Mouse (Mus musculus) T-helper 1 cell (primary cell): ENCODE data around the gene Phlpp2.
"Not testable (repeated sequence)": the region's sequence is repeated elsewhere in the genome, so short reads cannot be mapped to it uniquely, and the experiment has no call there.

Experiments
- in situ Hi-C: fragments of 300-600 bp; cut with MboI, MseI; formaldehyde crosslinking; loops from one replicate; pipeline ENCODE4 v1.15.1; 2025; ENCODE audit warnings: high pct_unique_total_duplicates

The Phlpp2 gene

DNA sequence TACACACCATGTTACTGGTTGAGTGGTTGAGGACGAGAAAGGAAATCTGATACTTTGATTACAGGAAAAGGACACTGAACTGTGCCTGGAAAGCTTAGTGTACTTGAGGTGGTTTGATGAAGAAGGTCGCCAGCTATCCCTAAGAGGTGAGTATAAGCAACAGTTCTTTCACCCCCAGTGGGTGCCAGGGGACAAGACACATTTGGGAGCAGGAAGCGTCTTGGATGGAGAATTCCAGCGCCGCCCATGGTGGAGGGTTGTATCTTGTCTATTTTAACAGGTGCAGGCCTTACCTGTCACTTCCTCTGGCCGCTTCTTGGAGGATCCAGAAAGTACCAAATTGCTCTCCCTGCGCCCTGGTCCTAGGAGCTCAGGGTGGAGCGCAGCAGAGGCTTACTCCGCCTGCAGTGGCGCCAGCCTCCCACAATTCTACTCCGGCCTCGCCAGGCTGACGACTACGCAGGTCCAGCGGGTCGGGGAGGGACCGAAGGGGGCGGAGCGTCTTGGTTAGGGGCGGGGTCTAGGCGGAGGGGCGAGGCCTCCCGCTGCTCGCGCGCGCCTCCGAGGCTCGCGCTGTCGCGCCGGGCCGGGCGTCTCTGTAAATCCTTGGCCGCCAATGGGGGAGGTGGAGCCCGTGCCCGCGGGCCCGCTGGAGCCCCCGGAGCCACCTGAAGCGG, at the start of gene Phlpp2:
Phlpp2 (plus strand) TSS at position 540 of the 677 bp plus-strand sequence.
- in situ Hi-C loops: no loop called here

DNA sequence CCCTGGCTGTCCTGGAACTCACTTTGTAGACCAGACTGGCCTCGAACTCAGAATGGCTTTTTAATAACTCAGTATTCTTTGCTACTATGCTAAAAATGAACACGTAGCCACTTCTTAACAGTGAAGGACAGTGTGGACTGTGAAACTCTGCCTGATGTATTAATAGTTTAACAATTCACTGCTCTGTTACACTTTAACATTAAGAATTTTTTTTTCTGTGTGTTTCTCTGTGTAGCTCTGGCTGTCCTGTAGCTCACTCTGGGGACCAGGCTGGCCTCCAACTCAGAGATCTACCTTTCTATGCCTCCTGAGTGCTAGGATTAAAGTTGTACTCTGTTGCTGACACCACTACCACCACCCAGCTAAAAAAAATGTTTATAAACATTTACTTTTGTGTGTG, 44.8 kb upstream of the Phlpp2 start:
- in situ Hi-C loops: no loop called here

DNA sequence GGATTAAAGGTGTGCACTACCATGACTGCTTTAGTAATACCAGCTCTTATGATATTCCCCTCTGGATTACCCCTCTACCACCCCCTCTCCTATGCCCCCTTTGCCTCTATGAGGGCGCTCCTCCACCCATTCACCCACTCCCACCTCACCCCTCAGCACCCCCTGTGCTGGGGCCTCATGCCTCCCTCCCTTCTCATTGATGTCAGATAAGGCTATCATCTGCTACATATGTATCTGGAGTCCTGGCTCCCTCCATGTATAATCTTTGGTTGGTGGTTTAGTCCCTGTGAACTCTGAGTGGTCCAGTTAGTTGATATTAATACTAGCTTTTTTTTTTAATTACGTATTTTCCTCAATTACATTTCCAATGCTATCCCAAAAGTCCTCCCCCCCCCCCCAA, 28.5 kb upstream of the Phlpp2 start:
- in situ Hi-C loops: no loop called here

DNA sequence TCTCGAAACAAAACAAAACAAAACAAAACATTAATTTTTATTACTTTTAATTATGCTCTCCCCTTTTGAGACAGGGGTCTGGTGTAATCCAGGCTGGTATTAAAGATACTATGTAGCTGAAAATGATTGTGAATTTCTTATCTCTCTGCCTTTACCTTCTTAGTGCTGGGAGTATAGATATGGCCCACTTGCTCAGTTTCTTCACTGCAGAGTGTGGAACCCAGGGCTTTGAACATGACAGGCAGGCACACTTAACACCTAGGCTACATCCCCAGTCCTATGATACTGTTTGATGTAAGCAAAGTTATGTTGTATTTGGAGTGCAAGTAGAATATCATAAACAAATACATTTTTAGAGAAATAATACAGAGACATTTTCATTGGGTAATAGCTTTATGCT, 25.9 kb upstream of the Phlpp2 start:
- in situ Hi-C loops: no loop called here

DNA sequence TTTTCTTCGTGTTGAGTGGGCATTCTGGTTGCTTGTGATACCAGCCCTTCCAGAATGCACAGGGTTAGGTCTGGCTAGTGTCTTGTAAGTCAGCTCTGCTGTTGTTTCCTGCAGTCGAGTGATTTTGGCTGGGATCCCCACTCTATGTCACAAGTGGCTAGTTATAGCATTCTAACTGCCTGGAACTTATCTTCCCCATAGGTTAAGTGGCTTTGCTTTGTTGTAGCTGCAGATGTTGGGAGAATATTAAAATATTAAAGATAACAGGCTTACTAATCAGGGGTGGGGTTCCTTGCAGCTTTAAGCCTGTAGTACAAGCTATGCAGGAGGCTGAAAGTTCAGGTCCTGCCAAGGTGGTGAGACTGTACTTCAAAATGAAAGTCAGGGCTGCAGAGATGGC, 20.5 kb upstream of the Phlpp2 start:
- in situ Hi-C loops: no loop called here

DNA sequence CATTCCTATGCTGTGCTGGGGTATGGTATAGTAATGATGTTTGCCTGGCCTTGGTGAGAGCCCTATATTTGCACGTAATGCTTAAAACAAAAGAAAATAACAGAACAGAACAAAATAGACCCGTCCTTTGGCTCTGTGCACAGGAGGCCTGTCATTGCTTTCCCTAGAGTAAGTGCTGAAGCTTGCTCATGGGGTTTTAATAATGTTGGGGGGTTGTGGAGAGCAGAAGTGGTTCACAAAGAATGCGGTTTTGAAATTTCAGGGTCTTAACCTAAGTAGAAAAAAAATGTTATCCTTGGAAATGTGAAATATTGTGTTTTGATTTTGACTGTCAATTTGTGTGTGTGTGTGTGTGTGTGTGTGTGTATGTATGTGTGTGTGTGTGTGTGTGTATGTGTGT, 19.4 kb upstream of the Phlpp2 start:
- in situ Hi-C loops: no loop called here

DNA sequence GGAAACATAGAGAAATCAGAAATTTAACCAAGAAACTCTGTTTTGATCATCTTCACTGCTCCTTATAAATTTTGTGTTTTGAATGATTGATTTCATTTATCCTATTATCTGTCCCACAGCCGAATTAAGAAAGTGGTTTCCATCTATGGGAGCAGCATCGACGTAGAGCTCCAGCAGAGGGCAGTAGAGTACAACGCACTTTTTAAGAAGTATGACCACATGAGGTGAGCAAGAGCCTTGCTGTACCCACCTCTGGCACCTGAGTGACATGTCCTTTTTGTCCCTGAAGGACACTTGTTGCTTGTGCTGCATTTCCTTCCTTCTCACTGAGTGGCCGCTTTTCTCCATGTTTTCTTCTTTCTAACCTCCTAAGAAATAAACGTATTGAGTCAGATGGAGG, 14.9 kb upstream of the Phlpp2 start:
- in situ Hi-C loops: loop anchor here (5.0 kb wide), 1 partner anchor 59 kb away; no protein-coding TSS in a partner anchor

DNA sequence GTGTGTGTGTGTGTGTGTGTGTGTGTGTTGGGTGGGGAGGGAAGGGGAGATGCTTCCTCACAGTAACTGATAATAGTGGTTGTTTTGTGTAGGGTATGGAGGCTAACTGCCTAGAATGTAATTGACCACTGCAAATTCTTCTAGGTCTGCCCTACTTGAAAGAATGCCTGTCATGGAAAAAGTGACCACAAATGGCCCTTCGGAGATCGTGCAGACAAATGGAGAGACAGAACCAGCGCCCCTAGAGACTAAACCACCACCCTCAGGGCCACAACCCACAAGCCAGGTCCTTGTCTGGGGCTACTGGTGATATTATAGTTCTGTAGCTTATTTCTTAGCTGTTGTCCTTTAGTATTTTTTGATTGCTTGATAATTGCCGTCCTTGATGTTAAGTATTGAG, 13.8 kb upstream of the Phlpp2 start:
- in situ Hi-C loops: loop anchor here (5.0 kb wide), 1 partner anchor 58 kb away; no protein-coding TSS in a partner anchor

DNA sequence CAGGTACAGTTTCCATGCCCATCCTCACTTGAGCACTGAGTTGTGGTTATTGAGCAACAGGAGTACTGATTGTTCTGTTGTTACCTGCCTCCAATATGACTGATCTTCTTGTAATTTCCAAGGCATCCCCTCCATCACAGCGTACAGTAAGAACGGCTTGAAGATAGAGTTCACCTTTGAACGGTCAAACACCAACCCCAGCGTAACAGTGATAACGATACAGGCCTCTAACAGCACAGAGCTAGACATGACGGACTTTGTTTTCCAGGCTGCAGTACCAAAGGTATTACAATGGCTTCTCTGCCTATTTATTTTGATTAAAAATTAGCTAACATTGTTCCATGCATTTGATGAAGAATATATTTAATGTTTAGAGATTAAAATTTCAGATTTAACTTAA, 12.9 kb upstream of the Phlpp2 start:
- in situ Hi-C loops: no loop called here

DNA sequence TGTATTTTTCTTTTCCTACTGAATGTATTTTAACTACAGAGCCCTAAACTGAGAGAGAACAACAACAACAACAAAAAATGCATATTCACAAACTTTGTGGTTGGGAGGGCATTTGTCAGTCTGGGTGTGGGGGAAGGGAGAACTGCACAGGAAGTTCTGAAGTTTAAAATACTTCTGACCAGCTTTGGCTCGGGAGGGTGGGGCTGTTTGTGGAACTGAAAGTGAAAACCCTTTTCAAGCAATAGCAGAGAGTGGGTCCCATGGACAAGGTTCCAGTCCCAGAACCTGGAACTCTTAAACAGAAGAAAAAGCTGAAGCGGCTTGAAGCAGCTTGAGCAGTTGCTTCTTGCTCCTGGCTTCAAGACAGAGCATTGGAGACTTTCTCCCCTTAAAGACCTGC, 4.9 kb upstream of the Phlpp2 start:
- in situ Hi-C loops: no loop called here

DNA sequence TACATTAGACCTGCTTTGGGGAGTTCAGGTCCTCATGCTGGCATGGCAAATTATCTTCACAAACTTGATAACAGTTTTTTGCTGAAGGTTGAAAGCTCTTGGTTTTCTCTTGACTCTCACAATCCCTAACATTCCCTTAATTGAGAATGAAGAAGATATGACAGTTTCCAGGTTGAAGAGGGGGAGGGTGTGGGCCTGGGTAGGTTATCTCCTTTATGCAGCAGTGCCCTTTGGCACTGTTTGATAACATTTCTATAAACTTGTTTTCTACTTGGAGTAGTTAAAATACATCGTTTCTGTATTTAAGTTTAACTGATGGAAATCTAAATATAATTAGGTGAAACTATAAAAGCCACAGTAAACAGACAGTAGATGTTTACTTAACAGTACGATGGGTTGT, 3.5 kb upstream of the Phlpp2 start:
- in situ Hi-C loops: no loop called here

DNA sequence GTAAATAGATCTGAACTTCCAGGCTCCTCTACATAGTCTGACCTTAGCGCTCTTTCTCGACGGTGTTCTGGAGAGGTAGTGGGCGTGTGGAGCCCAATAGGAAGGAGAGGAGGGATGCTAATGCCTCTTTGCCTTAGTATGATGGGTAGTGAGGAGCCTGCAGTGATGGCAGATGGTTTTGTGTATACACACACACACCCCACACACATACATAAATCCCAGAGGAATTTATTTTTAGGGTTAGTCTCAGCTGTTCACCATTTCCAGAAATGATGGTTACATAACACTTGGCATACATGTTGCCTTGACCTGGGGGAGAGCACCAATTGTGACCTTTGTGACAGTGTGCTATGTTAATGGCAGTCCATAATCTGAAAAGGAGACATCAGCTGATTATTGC, 2.8 kb upstream of the Phlpp2 start:
- in situ Hi-C loops: no loop called here

DNA sequence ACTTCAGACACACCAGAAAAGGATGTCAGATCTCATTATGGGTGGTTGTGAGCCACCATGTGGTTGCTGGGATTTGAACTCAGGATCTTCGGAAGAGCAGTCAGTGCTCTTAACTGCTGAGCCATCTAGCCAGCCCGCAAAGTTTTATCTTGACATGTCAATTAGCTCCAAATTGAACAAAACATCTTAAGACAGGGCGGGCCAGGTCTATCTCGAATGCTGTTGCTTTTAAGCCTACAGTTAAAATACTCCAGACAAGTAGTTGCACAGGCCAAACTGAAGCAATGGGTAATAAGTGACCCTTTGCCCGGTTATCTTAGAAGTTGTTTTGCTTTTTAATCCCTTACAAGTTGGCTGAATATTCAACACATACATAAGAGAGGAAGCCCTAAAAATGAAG, 1.7 kb upstream of the Phlpp2 start:
- in situ Hi-C loops: no loop called here

DNA sequence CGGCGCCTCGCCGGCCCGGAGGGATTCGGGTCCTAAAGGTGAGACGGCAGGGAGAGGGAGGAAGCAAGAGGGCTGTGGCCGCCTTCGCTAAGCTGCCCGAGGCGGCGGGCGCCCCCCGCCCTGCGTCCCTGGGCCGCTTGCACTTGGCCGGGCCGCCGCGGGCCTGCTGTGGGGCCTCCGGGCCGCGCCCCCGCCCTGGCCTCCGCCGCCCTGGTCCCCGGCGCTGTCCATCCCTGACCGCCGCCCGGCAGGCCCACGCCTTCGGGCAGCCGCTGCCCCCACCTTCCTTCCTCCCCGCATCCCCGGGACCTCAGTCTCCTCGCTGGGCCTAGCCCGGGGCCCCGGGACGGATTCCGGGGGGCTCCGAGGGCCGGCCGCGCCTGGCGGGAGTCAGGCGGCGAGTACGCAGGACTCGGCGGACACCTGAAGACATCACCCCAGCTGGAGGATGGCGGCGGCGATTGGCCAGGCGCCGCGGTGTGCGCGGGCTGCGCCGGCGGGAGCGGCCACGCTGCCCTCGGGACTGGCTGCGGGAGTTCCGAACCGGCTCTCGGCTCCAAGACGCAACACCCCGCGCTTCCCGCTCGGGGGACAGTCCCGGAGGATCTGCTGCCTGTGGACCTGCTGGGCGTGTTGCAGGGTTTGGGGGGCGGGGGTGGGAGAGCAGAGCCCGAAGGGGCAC, 479 bp downstream of the Phlpp2 start:
- in situ Hi-C loops: no loop called here

DNA sequence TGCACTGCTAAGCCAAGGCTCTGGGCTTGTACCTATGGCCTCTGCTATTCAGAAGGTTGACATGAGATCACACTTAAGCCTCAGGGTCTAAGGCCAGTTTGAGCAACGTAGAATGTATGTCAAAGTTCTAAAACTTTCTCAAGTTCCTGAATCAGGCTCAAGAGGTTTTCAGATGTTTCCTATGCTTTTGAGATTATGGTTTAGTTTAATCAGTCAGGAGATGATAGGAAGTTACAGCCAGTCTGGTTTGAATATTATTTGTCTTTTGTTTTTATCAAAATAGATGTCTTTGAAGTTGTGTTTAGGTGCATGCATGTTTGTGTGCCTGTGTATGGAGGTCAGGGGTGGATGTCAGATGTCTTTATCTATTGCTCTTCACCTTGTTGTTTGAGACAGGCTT, 2.7 kb downstream of the Phlpp2 start:
- in situ Hi-C loops: no loop called here

DNA sequence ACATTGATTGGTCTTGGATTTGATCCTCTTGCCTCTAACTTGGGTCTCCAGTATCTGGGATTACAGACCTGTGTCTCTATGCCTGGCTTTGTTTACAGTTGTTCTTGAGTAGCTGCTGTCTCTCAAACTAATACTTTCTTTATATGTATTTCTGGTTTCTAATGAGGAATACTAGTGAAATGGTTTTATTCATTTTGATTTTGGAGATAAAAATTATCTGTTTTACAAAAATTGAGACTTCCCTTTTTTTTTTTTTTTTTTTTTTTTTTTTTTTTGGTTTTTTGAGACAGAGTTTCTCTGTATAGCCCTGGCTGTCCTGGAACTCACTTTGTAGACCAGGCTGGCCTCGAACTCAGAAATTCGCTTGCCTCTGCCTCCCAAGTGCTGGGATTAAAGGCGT, 5.5 kb downstream of the Phlpp2 start:
- in situ Hi-C loops: not testable (repeated sequence)

DNA sequence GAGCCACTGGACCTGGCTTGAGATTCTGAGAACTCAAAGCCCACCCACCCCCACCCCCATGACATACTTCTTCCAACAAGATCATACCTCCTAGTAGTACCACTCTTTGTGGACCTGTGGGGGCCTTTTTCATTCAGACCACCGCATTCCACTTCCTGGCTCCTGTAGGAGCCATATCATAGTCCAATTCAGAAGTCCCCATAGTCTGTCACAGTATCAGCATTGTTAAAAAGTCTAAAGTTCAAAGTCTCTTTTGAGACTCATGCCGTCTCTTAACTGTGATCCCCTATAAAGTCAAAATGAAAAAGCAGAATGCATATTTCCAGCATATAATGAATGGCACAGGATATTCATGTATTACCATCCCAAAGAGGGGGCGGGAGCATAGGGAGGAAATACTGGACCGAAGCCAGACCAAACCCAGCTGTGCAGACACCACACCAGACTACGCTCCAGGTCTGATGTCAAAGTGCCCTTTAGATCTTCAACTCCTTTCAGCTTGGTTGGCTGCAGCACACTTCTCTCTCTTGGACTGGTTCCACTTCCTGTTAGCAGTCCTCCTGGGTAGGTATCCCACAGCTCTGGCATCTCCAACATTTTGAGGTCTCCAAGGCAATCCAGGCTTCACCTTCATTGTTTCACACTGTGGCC, 11.8 kb downstream of the Phlpp2 start:
- in situ Hi-C loops: no loop called here

DNA sequence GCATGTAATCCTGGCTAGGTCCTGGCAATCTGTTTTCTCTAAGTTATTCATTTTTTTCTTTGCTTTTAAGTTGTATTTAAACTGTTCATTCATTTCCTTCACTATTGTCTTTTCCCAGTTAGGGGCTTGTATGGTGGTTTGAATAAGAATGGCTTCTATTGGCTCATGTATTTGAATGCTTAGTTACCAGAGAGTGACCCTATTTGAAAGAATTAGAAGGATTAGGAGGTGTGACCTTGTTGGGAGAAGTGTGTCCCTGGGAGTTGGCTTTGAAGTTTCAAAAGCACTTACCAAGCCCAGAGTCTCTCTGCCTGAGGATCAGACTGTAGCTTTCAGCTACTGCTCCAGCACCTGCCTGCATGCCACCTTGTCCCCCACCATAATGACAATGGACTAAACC, 17.0 kb downstream of the Phlpp2 start:
- in situ Hi-C loops: no loop called here

DNA sequence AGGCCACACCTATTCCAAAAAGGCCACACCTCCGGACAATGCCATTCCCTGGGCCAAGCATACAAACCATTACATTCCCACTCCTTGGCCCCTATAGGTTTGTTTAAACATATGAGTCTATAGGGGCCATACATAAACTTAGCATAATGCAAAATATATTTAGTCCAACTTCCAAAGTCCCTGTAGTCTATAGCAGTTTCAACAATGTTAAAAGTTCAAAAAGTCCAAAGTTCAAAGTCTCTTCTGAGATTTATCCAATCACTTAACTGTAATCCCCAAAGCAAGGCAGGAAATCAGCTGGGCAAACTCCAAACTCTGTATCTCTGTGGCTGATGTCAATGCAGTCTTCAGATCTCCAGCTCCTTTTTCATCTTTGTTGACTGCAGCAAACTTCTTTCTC, 20.9 kb downstream of the Phlpp2 start:
- in situ Hi-C loops: no loop called here

DNA sequence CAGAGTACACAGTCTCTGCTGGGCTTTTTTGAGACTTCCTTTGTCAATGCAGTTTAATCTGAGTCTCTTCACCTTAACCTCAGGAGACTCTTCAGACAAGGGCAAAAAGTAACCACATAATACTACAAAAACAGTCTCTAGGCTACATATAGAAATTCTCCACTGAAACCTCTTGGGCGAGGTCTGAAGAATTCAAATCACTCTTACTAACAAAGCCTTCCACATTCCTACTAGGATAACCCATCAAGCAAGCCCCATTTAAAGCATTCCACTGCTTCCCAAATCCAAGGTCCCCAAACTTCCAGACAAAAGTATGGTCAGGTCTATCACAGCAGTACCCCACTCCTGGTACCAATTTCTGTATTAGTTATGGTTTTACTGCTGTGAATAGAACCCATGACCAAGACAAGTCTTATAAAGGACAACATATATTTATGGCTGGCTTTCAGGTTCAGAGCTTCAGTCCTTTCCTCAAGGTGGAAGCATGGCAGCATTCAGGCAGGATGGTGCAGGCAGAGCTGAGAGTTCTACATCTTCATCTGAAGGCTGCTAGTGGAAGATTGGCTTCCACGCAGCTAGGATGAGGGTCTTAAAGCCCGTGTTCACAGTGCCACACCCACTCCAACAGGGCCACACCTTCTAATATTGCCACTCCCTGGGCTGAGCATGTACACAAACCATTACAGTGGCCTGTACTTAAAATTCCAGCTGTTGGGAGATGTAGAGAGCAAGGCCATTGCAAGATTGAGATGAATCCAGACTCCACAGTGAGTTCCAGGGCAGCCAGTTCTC, 22.6 kb downstream of the Phlpp2 start:
- in situ Hi-C loops: no loop called here

DNA sequence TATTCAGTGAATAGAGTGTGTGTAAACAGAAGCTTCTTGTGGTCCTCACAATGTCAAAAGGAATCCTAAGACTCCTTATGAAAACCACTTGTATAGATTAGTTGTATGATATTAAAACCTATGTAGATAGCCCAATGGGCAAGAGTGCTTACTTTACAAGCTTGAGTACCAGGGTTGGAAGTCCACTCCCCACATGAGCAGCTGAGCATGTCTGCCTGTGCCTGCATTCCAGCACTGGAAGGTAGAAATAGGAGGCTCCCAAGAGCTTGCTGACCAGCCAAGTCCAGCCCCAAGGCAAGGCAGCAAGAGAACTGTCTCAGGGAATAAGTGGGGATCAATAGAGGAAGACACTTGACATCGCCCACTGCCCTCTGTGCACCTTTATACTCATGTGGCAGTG, 26.3 kb downstream of the Phlpp2 start:
- in situ Hi-C loops: no loop called here

DNA sequence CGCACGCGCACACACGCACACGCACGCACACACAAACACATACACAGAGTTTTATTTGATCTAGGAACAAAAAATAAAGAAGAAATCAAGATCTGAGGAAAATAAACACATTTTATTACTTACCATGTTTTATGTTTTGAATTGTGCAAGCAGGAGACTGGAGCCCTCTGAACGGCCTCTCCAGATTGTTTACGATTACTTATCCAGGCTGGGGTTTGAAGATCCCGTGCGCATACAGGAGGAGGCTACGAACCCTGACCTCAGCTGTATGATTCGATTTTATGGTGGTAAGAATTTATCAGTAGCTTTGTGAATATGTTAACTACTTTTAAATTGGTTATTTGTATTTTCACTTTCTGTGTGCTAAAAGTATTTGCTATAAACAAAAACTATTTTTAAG, 27.0 kb downstream of the Phlpp2 start:
- in situ Hi-C loops: no loop called here
